Mouse (Mus musculus): Measurements from ENCODE around the gene Msx1.
"Not testable (repeated sequence)": the region's sequence is repeated elsewhere in the genome, so short reads cannot be mapped to it uniquely, and the experiment has no call there.

Gene Msx1

DNA sequence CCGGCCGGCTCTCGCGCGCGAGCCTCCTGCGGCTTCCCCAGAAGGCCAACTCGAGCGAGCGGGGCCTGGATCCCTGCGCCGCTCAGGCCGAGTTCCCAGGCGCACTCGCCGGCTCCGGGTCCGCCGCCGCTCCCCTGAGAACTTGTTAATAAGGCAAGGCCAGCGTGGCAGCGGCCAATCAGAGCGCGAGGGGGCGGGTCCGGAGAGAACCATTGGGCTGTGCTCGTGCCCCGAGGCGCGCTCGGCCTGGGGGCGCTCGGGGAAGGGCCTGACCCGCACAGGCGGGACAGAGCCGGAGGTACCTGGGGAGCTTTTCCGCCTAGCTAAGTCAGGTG, at the start of gene Msx1:
Gene Msx1, minus strand, starts transcription at position 123 of the 335 bp plus-strand sequence.
- peak; percentile 2 for DNase-seq (ENCODE audit: low read depth)

DNA sequence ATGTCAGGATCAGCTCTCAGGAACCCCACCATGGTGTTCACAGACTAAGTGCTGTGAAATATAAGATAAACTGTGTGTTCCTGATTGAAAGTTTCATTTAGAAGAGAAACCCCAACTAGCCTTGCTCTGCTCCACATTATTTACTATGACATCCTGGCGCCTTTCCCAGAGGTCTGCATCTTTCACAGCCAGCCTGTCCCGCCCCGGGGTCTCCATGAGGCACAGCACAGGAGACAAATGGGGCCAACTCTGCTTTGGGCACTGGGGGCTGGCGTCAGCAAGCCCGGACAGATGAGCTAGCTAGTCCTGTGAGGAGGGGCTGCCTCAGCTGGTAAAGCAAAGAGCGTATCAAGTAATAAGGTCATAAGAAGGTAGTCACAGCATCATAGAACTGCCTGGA, 41.1 kb upstream of the Msx1 start:
- no peak for DNase-seq (ENCODE audit: low read depth)

DNA sequence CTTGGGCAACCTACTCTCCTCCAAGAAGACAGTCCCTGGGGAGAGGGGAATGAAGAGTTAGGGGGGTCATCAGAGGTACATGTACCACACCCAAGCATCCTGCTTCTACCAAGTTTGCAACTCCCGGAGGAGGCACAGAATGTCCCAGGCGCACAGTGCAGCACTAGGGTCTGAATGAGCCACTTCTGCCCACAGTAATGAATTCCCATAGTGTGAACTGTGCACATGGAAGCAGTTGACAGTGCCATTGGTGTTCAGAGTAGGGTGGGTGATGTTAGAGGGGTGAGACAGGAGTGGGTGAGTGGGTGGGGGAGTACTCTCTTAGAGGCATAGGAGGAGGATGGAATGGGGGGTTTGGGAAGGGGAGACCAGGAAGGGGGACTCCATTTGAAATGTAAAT, 39.9 kb upstream of the Msx1 start:
- no peak for DNase-seq (ENCODE audit: low read depth)

DNA sequence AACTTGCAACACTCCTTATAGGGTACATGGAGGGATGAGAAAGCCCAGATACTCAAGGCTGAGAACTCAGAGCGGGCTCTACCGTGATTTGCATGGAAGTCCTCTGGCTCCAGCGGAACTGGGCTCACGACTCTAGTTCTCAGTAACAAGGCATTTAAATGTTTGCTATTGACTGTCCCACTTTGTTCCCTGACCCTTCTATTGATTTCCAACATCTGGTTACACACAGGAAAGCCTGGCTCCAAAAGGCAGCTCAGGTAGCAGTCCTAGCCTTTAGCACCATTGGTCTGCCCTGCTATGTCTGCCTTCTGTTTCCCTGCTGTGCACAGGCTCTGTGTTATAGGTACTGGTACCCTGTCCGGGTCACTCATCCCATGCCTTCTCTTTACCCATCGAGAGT, 36.5 kb upstream of the Msx1 start:
- no peak for DNase-seq (ENCODE audit: low read depth)

DNA sequence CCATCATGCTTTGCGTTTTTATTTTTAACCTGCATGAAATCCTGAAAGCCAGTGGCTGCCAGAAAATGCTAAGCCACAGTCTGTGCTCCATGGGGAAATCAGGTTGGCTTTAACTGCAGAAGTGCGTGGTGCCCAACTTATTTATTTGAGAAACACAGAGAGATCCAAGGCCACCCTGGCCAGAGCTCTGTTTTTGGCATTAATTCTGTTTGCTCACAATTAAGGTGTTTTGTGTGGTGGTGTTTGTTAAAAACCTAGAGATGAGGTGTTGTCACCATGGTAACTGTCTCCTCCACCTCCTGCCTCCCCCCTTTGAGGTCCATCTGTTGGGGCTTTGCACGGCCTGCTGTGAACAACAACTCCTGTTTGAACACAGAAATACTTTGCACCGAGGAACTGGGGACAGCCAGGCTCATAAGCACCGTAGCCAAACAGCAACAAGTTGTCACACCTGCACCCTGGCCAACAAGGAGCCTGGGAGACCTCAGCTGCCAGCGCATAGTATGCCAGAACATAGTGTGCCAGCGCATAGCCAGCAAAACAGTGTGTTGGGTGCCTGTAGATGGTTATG, 35.9 kb upstream of the Msx1 start:
- no peak for DNase-seq (ENCODE audit: low read depth)

DNA sequence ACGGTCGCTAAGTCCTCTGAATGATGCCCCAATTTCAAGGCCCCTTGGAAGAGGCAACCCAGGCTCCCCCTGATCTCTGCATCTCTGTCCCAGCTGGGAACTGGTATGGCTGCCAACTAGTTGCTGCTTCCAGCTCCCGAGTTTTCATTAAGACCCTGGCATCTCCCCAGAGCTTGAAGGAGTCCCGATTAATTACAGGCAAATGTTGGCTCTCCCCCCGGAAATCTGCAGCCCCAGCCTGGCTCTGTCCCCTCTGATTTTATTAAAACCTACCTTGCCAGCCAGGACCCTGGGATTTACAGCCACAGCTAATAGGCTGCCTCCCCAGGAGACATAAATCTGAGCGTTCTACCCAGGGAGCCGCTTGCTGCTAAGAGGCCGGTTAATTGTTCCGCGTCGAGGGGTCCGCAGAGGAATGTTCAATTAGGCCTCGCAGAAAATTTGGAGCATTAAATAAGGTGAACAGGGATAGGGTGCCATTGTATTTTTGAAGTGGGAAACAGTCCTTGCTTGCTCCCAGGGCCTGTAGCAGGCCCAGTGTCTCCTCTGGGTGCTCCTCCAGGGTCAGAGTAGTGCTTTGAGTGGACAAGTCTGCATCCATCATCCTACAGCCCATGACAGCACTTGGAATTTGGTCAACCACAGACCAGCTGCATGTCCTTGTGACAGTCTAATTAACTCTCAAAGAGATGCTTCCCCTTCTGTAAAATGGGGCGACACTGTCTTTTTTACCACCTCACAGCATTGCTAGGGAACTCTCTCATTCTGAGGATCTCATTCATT, 33.6 kb upstream of the Msx1 start:
- DNase-seq (ENCODE audit: low read depth): no peak

DNA sequence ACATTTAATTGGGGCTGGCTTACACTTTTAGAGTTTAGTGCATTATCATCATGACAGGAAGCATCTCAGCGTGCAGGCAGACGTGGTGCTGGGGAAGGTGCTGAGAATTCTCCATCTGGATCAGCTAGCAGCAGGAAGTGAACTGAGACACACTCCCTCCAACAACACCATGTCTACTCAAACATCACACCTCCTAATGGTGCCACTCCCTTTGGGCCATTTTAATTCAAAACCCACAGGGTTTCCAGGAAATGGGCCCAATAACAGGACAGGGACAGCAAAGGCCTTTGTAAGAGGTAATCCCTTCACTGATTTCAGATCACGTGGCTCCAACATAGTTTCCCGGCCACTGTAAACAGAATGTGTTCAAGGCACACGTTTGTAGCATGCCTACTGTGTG, 31.7 kb upstream of the Msx1 start:
- DNase-seq (ENCODE audit: low read depth): no peak

DNA sequence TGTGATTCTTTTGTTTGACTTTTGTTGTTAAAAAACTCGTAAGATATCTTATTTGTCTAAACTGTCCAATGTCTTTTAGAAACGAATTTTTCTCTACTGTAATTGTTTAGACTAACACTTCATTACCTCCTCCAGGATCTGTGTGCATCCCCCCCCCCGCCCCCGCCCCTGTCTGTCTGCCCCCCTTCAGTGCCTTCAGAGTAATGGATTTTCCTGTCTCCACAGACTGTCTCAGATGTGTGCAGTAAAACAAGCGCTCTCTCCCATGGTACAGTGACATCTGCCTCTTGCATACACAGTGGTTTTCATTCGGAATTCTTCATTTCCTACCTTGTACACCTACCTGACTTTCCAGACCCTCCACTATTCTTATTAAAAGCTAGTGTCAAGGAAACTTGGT, 29.9 kb upstream of the Msx1 start:
- no peak for DNase-seq (ENCODE audit: low read depth)

DNA sequence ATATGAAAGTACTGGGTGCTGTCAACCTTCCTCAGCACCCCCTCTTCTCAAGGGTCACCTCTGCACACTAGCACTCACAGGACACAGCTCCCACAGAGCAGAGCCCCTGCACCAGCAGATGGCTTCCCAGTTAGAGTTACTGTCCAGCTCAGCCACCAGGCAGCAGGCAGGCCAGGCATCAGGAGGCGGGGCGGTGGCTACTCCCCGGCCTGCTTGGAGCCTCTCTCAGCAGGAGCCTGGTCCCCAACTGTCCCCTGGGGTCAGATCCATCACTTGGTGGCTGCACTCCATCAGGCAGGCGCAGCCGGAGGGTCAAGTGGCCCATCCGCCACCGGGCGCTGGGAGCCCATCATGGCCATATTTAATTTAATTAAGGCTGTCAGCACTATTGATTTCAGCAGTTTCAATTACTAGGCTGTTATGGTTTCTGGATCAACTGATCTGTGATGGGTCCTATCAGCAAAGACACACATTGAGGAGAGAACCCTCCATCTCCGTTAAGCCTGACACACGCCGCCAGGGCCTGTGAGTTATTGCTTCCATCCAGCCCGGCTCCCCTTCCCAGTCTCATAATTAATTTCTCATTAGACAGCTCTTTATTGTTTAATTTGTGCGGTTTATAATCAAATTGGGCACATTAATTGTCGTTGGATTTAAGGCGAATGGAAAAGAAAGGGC, 27.1 kb upstream of the Msx1 start:
- DNase-seq (ENCODE audit: low read depth): no peak

DNA sequence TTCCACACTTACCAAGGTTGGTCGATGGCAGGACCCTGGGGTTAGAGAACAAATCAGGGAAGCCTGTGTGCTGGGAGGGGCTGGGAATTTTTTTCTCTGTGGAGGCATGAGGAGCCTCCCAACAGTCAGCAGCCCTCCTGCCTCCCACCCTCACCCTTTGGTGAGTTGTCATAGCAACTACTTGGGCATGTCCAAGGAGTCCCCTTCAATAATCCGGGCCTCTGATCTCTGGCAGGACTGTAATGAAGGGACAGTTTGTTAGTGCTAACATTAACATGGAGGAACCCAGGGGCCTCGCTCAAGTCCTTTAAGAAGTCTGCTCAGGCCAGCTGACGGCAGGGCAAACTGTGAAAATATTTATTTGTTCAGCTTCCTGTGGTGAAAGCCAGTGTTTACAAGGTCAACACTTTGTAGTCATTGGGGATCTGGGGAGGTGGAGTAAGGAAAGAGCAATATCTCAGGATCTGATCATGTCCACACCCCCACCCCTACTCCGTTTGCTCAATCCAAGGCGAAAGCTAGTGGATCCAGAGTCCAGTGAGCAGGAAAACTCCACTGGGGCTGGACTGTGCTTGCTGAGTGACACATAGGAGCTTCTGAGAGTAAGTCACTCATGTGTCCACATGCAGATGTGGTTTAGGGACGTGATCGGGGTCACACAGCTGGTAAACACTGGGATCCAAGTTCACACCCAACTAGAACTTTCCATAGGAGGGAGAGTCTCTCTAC, 24.8 kb upstream of the Msx1 start:
- no peak for DNase-seq (ENCODE audit: low read depth)

DNA sequence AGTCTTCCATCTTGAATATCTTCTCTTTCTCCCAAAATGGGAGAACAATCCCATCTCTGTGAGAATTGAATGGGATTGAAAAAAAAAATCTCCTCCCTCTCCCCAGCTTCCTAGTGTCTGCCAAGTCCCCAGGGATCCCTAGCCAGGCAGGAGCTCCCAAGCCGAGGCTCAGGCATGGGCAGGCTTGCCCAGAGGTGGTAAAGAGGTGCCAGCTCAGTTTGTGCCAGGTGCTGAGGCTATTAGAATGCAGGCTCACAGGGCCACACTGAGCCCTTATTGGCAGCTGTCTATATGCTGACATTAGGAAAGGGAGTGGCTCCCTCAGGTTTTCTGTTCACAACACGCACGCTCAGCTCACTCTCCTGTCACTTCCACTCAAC, 11.9 kb upstream of the Msx1 start:
- no peak for DNase-seq (ENCODE audit: low read depth)

DNA sequence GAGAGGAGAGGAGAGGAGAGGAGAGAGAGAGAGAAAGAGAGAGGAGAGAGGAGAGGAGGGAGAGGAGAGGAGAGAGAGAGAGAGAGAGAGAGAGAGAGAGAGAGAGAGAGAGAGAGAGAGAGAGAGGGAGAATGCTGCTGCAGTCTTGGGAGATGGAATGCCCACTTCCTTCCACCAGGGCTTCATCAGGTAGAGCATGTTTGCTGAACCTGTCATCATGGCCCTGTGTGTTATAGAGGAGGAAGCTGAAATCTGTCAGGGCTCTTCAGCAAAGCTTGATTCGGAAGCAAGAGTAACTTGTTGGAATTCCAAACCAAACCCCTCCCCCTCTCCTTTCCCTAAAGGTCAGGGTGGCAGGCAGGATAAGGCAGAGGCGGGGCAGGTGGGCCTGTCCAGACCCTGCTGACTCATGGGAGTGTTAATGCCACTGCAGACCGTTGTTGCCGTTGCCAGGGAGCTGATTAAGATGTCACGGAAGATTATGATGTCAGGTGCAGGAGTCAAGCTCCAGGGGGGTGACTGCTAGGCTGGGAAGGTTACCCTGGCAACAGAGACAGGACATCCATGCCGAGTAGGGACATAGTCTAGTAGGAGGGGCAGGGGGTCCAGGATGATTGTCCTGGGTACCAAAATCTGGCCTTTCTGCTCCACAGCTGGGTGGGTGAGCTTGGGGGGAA, 11.3 kb upstream of the Msx1 start:
- DNase-seq (ENCODE audit: low read depth): no peak

DNA sequence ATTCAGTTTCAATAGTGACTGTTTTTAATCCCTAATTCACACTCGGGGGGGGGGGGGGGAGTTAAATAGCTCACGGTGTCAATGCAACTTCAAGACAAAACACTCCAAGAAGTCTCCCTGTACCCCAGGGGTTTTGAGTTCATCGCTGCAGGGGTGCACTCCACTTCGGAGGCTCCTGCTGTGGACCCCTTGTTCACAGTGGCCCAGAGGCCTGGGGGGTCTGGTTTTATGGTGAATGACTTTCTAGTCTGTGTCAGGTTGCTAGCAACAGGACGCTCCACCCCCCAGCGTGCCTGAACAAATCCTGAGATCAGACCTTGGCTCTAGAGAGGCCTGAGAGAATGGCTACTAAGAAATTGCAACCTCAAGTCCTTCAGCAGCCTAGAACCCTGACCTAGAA, 8.4 kb upstream of the Msx1 start:
- no peak for DNase-seq (ENCODE audit: low read depth)

DNA sequence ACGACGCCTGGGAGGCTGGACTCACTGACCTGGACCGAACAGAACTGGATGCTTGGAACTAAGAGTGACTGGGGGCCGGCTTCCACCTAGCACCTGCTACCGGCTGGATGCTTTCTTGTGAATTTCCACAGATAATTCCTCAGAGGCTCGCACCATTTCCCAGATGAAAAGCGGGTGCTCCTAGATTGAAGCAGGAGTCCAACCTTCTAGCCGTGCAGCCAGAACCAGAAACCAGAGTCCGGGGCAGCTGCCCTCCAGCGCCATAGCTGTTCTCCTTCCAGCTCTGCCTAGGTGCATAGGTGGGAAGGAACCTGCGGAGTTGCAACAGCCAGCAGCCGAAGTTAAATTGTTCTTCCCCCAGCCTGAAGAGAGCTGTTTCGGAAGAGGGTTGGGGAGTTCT, 7.6 kb upstream of the Msx1 start:
- DNase-seq (ENCODE audit: low read depth): no peak

DNA sequence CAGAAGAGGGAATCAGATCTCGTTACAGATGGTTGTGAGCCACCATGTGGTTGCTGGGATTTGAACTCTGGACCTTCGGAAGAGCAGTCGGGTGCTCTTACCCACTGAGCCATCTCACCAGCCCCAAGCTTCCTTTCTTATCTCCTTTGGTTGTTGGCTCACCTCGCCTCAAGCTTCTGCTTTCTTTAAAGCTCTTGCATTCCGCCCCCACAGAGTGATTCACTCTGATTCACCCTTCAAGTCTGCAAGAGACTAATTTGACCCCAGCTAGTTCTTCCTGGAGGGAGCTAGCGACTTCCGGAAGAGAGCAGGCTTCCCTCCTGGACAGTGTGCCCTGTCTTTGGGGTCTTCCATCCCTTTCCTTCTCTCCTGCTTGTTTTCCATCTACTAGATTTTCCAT, 6.1 kb upstream of the Msx1 start:
- not testable (repeated sequence) for DNase-seq (ENCODE audit: low read depth)

DNA sequence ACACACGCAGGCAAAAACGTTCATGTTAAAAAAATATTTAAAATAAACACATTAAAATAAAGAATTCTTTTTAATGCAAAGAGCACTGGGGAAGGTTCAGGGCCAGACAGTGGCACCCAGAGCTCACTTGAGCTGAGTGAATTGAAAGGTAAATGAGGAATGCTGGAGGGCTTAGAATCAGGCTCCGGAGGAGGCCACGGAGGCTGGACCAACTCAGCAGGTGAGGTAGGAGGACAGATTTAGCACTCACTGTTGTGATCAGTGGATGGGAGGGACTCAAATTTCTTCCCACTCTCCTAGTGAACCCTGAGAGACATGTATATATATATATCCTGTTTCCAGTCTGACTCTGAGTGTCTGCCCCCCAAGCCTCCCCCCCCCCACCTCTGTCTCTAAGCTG, 5.5 kb upstream of the Msx1 start:
- DNase-seq (ENCODE audit: low read depth): no peak

DNA sequence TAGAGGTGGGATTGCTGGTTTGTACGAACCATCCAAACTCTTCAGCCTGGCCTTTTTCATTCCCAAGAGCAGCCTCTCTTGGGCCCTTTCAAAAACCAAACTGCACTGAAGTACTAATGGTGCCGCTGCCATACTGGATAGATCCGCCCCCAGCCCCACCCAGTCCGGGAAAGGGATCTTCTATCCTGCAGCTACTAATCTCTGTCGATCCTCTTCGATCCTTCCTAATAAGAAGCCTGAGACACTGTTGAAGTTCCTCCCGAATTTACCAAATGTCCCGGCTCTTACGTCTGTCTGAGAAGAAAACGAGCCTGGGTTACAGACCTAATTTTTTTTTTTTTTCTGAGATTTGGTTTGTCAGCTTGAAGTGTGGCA, 4.9 kb upstream of the Msx1 start:
- DNase-seq (ENCODE audit: low read depth): no peak

DNA sequence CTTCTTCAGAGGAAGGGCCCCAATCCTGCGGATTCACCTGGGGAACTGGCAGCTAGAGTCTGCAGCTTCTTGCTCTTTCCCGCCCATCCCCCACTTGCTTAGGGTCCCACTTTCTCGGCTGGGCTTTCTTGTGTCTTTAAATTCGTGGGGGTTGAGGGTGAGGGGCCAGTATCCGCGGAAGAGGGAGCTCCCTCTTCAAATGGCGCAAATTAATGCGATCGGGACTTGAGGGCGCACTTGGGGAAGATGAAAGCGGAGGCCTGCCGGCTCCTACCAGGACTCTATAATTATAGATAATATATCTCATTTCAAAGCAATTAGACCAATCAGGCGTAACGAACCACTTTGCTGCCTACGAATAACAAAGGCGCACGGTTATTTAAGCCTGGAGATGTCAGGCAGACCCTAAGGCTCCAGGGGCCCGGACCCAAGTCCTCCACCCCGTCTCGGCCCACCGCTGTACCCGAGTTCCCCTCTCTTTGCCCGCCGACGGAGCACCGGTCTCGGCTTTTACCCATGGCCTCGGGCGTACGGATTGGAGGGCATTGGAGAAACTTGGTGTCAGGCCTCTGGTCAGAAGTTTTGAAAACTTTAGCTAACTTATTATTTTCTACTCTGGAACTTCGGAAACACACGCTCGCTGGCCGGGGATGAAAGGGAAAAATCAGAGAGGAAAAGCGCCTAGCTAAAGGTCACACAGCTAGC, 4.4 kb upstream of the Msx1 start:
- no peak for DNase-seq (ENCODE audit: low read depth)

DNA sequence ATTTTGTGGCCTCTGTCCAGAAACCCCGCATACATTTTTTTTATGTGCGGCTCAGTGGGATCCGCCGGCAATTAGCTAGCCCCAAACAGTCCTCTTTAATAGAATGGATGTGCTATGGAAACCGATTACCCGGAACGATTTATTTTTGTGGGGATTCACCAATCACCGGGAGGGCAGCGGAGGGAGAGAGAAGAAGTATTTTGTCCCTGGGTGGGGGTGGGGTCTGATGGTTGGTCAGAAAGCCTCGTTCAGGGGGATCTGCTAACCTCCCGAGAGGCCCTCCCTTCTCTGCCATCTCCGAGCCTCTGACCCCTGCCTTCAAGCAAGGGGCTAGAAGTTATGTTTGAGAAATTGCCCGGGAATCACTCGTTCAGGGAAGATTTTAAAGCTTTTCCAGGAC, 3.6 kb upstream of the Msx1 start:
- DNase-seq (ENCODE audit: low read depth): no peak

DNA sequence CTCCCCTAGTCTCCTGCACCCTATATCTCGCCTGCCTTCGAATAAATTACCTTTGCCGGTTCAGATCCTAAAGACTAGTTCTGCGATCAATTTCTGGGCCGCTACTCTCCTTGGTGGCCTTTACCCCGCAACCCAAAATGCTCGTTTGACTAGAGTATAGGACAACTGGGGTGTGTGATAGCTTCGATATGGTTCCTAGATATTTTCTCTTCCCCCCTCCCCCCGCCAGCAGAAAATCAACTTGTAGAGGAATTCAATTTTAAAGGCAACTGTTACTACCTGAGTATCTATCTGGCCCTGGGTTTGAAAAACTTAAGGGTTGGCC, 3.2 kb upstream of the Msx1 start:
- no peak for DNase-seq (ENCODE audit: low read depth)

DNA sequence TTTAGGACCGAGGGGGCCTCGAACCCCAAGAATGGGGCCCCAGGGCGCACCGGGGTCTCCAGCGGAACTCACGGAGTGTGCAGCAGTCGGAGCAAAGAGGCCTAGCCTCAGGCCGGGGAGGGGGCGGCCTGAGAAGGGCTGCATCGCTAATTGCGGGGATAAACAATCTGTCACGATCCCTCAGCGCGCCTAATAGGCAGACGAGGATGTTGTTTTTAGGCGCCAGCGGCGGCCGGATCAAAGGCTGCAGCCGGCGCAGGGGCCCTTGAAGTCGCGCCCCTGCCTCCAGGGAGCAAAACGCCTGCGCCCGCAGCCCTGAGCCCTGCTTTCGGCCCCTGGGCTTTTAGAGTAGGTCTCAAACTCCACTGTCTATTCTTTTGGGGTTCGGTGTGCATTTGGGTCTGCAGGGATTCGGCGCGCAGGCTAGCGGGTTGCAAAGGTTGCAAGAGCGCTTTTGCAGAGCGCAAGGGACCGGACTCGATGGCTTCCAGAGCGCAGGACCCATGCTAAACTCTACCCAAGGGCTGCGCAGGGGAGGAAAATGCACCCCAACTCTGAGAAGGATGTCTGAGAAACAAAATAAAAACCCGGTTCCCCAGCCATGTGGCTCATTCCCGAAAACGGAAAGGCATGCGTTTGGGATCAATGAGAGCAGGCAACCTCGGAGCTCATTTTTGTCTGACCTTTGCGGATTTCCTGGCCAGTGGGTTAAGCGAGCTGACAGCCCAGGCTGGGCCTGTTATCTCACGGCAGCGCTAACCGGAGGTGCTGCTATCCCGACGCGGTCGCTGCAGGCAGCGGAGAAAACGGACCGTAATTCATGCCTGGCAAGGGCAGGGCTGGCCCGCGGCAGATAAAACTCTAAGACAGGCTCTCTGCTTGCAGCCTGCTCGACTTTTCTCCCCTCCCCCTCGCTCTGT, 2.6 kb upstream of the Msx1 start:
- no peak for DNase-seq (ENCODE audit: low read depth)
